Mouse (Mus musculus): ENCODE measurements at regions not wholly inside any gene's neighbourhood (a gene's known extent, or its start where the extent isn't known, plus 50 kb on each side); places are given as distances from the start of the nearest gene placed in this dataset.
A peak's percentile ranks its signal among the peaks of the same experiment; 100 is the strongest.

DNA sequence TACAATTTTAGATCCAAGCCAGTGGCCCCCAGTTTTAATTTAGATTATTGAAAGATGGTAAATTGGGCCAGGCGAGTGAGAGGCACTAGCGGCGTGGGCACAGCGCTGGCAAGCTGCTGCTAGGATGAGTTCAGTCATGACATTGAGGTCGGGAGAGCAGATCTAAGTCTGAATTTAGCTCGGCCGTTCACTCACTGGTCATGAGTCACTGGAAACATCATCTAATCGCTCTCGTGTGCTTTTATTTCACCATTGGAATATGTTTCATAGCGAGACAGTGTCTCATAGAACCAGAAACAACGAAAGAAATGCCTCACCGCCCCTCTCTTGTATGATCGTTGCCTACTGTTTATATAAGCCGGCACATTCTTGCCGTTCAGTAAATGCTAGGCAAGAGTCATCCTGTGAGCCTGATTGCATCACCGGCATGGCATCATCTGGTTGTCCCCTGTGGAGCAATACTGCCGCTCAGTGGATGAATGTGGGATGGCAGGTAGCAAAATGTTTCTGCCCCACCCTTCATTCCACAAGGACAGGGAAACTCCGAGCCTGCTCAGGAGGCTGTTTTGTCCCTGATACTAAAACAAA is 64.3 kb upstream of the Epcam start:
- peak; percentile 93 for TF ChIP-seq CTCF (IDR thresholded peaks at IDR 0.05; ENCODE audit: control insufficient read depth, insufficient read depth, insufficient read length)
- TF ChIP-seq CEBPB (IDR thresholded peaks at IDR 0.05; ENCODE audit: low read depth), result peak; percentile 99
- no peak for TF ChIP-seq FOSL1 (IDR thresholded peaks at IDR 0.05; ENCODE audit: insufficient read depth, low read length, poor library complexity, severe bottlenecking)
